Mouse (Mus musculus) kidney, adult 2 months (tissue): Measurements from ENCODE around the gene Capzb.

Source experiments
- CTCF ChIP-seq: fragments of 200-500 bp; conservative IDR thresholded peaks from 2 replicates; pipeline ENCODE4 v1.5.1; 2011; ENCODE audit warnings: low read depth, mild to moderate bottlenecking, control low read depth, low read length, moderate library complexity, mixed read lengths; ENCODE audit not compliant: insufficient read depth, insufficient read length
- POLR2A ChIP-seq: fragments of 200-500 bp; IDR thresholded peaks from one replicate; pipeline ENCODE4 v1.6.1; 2011; ENCODE audit warnings: low read depth, low read length, control low read depth

DNA sequence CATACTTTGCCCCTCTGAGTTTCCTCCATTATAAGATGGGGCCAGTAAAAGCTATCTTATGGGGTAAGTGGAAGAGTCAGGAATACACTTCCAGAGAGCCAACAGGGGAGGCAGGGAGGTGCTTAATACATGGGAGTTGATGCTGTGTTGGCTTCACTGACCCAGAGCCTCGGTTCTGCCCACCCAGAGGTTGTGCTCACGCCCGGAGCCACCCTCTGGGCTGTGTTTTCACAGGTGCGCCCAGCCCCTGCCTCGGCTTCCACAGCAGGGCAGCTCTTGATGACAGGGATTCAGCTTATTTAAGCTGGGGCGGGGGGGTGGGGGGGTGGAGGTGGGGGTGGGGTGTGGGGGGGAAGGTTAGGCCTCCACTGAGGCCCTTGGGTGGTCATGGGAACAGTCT is 52.1 kb downstream of the Capzb start:
- TF ChIP-seq CTCF (no peak), POLR2A (no peak)
